Mouse (Mus musculus) bone marrow macrophage, adult 2 months (primary cell): ENCODE results near the gene Cldn1. TPM values are rescaled to one million over a fixed set of nuclear protein-coding genes. Genes with fewer than 3 reads are reported as not detected.

Experiments
- H3K27ac ChIP-seq: 2 replicates; pipeline ENCODE4 v1.5.1; 2012; ENCODE audit warnings: low read depth, low read length; ENCODE audit not compliant: insufficient read depth
- H3K4me1 ChIP-seq: 2 replicates; pipeline ENCODE4 v1.6.1; 2012; ENCODE audit warnings: low read length; ENCODE audit not compliant: control insufficient read depth, insufficient read depth
- H3K4me3 ChIP-seq: 2 replicates; pipeline ENCODE4 v1.5.1; 2012; ENCODE audit warnings: mild to moderate bottlenecking, low read length, moderate library complexity; ENCODE audit not compliant: insufficient read depth
- CTCF ChIP-seq: IDR thresholded peaks from 2 replicates; pipeline ENCODE4 v1.5.1; 2012; ENCODE audit warnings: low read depth, mild to moderate bottlenecking, low read length, moderate library complexity
- POLR2A ChIP-seq: IDR thresholded peaks from 2 replicates; pipeline ENCODE4 v1.6.1; 2012; ENCODE audit warnings: mild to moderate bottlenecking, low read depth, low read length, borderline replicate concordance
- polyA plus RNA-seq: library from polyadenylated mRNA; stranded (reverse); fragments of >200 nt; gene quantifications from 2 replicates; pipeline ENCODE4 v1.2.4, GENCODE M21; 2012; ENCODE audit not compliant: missing spikeins, insufficient read depth, insufficient read length

The Cldn1 gene
- polyA plus RNA-seq, 1 experiment, result not detected

- no peak for TF ChIP-seq CTCF
- TF ChIP-seq POLR2A, result no peak
- Histone ChIP-seq H3K4me3 (no peak overlapping the region), H3K27ac (no peak overlapping the region), H3K4me1 (no peaks in the 10 kb centered on the region)
Measured at GRCm38 (mm10) chr16:26369044-26369730, 2.5 kb downstream of the Cldn1 start.

DNA sequence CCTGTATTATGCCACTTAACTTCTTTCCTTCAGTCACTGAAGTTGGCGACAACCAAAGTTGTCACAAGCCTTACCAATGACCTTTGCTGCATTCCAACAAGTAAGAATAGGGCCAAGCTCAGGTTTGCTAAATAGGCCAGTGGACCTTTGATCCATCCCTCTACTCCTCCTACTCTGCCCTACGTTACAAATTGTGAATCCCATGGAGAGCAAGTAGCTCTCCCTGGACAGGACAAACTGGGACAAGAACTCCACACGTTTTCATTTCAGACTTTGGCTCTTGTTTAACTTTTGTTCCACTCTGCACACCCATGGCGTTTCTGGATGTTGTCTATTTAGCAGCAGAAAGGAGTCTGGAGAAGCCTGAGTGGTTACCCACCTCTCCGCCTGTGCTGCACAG lies 3.5 kb downstream of the Cldn1 start:
- H3K27ac ChIP-seq, result no peak overlapping the region
- no peak overlapping the region for H3K4me3 ChIP-seq
- TF ChIP-seq CTCF, result no peak
- TF ChIP-seq POLR2A, result no peak
- H3K4me1 ChIP-seq, result no peaks in the 10 kb centered on the region

DNA sequence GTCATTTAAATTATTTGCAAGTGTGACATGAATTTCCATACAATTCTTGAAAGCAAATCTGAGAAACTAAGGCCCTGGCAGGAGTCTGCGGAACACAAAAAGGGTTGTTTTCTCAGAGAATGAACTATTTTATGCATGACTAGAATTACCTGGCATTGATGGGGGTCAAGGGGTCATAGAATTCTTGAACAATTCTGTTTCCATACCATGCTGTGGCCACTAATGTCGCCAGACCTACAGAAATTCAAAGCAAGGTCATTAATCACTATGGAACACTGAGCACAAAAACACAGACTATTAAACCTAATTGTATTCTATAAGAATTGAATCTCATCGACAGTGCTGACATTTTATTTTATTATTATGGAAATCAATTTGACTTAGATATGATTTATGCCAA lies 10.9 kb downstream of the Cldn1 start:
- no peak overlapping the region for H3K4me3 ChIP-seq
- TF ChIP-seq POLR2A (no peak), CTCF (no peak)
- no peak overlapping the region for H3K27ac ChIP-seq
- no peaks in the 10 kb centered on the region for H3K4me1 ChIP-seq

GRCm38 (mm10) chr16:26359619-26360018 lies 12.0 kb downstream of the Cldn1 start:
- TF ChIP-seq CTCF (no peak), POLR2A (no peak)
- H3K4me1 ChIP-seq, result no peaks in the 10 kb centered on the region
- no peak overlapping the region for H3K4me3 ChIP-seq
- no peak overlapping the region for H3K27ac ChIP-seq

- H3K27ac ChIP-seq, result no peak overlapping the region
- H3K4me1 ChIP-seq, result no peaks in the 10 kb centered on the region
- no peak overlapping the region for H3K4me3 ChIP-seq
- TF ChIP-seq POLR2A (no peak), CTCF (no peak)
Measured at GRCm38 (mm10) chr16:26358898-26359297, 12.7 kb downstream of the Cldn1 start.

GRCm38 (mm10) chr16:26357863-26358780 lies 13.5 kb downstream of the Cldn1 start:
- Histone ChIP-seq H3K4me1 (no peaks in the 10 kb centered on the region), H3K4me3 (no peak overlapping the region)

GRCm38 (mm10) chr16:26355513-26355912 lies 16.1 kb downstream of the Cldn1 start:
- no peaks in the 10 kb centered on the region for H3K4me1 ChIP-seq
- no peak overlapping the region for H3K27ac ChIP-seq
- no peak overlapping the region for H3K4me3 ChIP-seq
- TF ChIP-seq POLR2A, result no peak
- no peak for TF ChIP-seq CTCF

More at GRCm38 (mm10) chr16:26357863-26358780, 13.5 kb downstream of the Cldn1 start:
- TF ChIP-seq CTCF, result no peak
- TF ChIP-seq POLR2A, result no peak
- H3K27ac ChIP-seq, result no peak overlapping the region

DNA sequence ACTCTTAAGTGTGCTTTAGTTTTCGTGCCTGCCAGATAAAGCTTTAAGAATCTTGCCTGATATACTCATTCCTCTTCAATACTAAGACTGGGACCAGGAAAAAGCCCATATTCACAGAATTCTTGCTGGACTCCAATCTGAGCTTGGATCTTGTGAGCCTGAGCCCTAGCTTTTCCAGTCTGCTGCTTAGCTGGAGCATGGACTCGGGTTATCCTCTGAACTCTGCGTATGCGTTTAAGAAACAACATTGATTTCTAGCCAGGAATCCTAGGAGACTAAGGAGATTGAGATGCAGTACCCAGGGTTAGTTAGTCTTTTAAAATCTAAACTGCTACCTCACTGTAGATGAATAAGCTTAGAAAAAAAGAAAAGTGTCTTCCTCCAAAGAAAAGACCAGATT lies 20.9 kb downstream of the Cldn1 start:
- no peak for TF ChIP-seq POLR2A
- no peak for TF ChIP-seq CTCF
- H3K4me3 ChIP-seq, result no peak overlapping the region
- H3K27ac ChIP-seq, result no peak overlapping the region
- H3K4me1 ChIP-seq, result no peaks in the 10 kb centered on the region

- TF ChIP-seq POLR2A (no peak), CTCF (no peak)
- H3K4me1 ChIP-seq, result no peaks in the 10 kb centered on the region
- no peak overlapping the region for H3K4me3 ChIP-seq
- no peak overlapping the region for H3K27ac ChIP-seq
Measured at GRCm38 (mm10) chr16:26348809-26349208, 22.8 kb downstream of the Cldn1 start.

DNA sequence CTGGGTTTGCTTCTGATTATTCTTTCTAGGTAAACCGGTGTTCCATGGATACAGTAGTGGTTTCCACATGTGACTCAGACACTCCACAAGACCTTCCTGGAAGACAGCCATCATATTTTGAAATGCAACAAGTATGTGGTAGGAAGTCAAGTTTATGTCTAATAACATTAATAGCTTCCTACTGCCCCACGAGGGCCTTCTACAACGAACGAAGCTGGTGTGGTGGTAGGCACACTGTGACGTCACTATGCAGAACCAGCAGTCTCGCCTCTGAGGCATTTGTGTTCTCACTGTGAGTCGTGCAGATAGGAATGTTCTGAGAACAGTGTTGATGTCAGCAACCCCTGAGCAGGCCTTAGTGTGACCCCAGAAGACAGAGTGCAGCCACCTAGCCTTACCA lies 55.4 kb downstream of the Cldn1 start:
- H3K4me1 ChIP-seq, result no peaks in the 10 kb centered on the region
- no peak overlapping the region for H3K27ac ChIP-seq
- no peak overlapping the region for H3K4me3 ChIP-seq
- TF ChIP-seq POLR2A (no peak), CTCF (no peak)

DNA sequence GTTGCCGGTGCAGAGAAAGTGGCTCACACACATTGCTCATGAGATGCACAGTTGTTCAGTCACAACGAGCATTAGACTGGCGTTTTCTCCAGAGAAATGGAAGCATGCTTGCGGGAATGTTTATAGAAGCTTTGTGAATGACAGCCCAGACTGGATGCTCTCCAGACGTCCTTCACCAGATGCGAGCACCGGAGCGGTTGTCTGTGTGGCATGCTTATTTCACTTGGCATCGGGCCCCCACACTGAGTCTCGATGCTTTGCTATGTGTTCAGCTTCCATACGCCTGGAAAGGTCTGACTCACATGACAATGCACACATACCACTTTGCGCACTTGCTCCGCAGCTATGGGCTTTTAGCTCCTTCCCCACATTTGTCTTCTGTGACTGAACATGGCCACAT lies 56.8 kb downstream of the Cldn1 start:
- TF ChIP-seq CTCF (no peak), POLR2A (no peak)
- no peak overlapping the region for H3K4me3 ChIP-seq
- H3K27ac ChIP-seq, result no peak overlapping the region
- no peaks in the 10 kb centered on the region for H3K4me1 ChIP-seq
